Mouse (Mus musculus): ENCODE results near the gene Numbl.

DNA sequence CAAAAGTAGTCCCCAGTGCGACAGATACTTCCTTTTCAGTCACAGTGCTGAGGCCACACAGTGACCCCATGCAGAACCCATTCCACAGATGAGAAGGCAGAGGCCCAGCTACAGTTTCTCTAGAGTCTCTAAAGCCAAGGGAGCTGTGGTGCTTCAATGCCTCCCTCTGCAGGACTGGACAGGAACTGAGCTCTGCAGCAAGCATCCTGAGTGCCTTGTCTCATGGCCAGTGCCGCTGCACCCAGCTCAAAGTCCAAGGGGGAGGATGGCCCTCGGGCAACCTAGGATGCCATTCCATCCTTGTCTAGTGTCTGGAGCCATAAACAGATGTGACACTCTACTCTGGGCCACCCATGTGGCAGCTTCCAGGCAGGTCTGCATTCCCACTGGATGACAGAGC lies 2.5 kb upstream of the Numbl start:
- TF ChIP-seq CTCF (IDR thresholded peaks at IDR 0.05; ENCODE audit: low read depth, low read length) = no peak
- TF ChIP-seq POLR2AphosphoS5 (IDR thresholded peaks at IDR 0.05; ENCODE audit: insufficient replicate concordance, low read depth, low read length) = no peak
- no peak for TF ChIP-seq GATA1 (IDR thresholded peaks at IDR 0.05; ENCODE audit: borderline replicate concordance, low read length)
- TF ChIP-seq TAL1 (conservative IDR thresholded peaks at IDR 0.05; ENCODE audit: low read depth, low read length) = no peak
- TF ChIP-seq GATA2 (IDR thresholded peaks at IDR 0.05; ENCODE audit: borderline replicate concordance, low read depth, low read length) = no peak

Data from G1E (cell line).